Mouse (Mus musculus) heart, embryonic 13.5 days (tissue): ENCODE results near the gene Ripk4. TPM values are rescaled to one million over a fixed set of nuclear protein-coding genes. Genes with fewer than 3 reads are reported as not detected.

Experiments
- ATAC-seq: fragments of 200-750 bp; cut with Nextera tagmentation; 2 replicates; pipeline ENCODE4 v1.8.0; 2017; ENCODE audit warnings: moderate TSS enrichment; ENCODE audit not compliant: insufficient number of reproducible peaks, low FRiP score, low TSS enrichment; ENCODE audit errors: extremely low read depth
- H3K27ac ChIP-seq: fragments of 300-500 bp; sonication (generic); replicated peaks from 2 replicates; pipeline ENCODE4 v1.5.1; 2015; ENCODE audit warnings: moderate library complexity, mild to moderate bottlenecking, inconsistent platforms
- H3K27me3 ChIP-seq: fragments of 300-500 bp; sonication (generic); replicated peaks from 2 replicates; pipeline ENCODE4 v1.6.1; 2015; ENCODE audit warnings: mild to moderate bottlenecking, inconsistent platforms
- H3K36me3 ChIP-seq: fragments of 300-500 bp; sonication (generic); 2 replicates; pipeline ENCODE4 v1.6.1; 2015; ENCODE audit warnings: mild to moderate bottlenecking, inconsistent platforms
- H3K4me1 ChIP-seq: fragments of 300-500 bp; sonication (generic); 2 replicates; pipeline ENCODE4 v1.6.1; 2015; ENCODE audit warnings: inconsistent platforms
- H3K4me2 ChIP-seq: fragments of 300-500 bp; sonication (generic); 2 replicates; pipeline ENCODE4 v1.6.1; 2015; ENCODE audit warnings: inconsistent platforms, mild to moderate bottlenecking, moderate library complexity
- H3K4me3 ChIP-seq: fragments of 300-500 bp; sonication (generic); 2 replicates; pipeline ENCODE4 v1.5.1; 2015; ENCODE audit warnings: moderate library complexity, mild to moderate bottlenecking, inconsistent platforms
- H3K9ac ChIP-seq: fragments of 300-500 bp; sonication (generic); 2 replicates; pipeline ENCODE4 v1.6.1; 2015; ENCODE audit warnings: inconsistent platforms, mild to moderate bottlenecking, moderate library complexity
- H3K9me3 ChIP-seq: fragments of 300-500 bp; sonication (generic); 2 replicates; pipeline ENCODE4 v1.6.1; 2016; ENCODE audit warnings: inconsistent platforms
- WGBS: fragments of 180-500 bp; shearing (Covaris S2); methylation state at CpG from one replicate; pipeline ENCODE4 v1.1.7; 2015; ENCODE audit warnings: mixed read lengths; 5-methylcytosine and 5-hydroxymethylcytosine counted together
- polyA plus RNA-seq: library from polyadenylated mRNA; unstranded; fragments of >200 nt; fragmentation: Nextera tagmentation; extraction: Ambion mirVana; gene quantifications from 2 replicates; pipeline ENCODE4 v1.2.1, GENCODE M21; 2015

Ripk4 gene
- polyA plus RNA-seq, result 2.7 and 3.0 TPM in 2 replicates

DNA sequence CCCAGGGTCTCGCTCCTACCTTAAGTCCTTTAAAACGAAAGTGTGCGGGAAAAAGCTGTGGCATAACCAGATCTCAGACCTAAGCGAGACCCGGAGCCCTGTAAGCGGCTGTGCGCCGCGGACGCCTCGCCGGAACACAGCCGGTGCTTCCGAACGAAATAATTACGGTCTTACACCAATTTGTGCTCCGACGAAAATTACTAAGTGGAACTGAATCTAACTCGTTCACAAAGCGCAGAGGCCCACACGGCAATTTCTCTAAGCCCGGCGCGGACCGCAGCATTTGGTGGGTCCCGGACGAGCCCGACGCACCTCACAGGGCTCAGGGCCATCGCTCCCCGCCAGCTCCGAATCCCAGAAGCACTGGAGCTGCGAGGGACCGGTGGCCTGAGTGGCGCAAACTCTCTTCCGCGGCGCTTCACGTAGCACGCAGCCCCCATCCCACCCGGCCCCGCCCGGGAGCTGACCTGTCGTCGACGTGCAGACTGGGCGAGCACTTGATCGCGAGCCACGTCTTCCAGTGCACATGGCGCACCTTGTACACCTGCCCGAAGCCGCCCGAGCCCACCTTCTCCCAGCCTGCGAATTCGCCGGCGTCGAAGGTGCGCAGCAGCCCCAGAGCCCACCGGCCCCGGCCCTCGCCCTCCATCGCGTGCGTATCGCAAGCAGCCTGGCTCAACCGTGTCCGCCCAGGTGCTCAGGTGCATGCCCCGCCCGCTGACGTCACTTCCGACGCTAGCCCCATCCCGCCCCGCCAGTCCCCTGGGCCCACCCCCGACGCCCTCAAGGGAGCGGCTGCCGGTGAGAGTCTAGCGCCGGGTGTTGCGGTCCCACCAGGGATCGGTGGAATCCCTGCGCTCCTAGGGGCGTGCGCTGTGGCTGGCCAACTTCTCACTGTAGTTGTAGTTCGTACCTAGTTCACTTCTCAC lies at the start of gene Ripk4:
Gene Ripk4, minus strand, starts transcription at position 727 of the 929 bp plus-strand sequence.
- Histone ChIP-seq H3K27me3 (peaks cover 53% of the 10 kb centered on the region), H3K4me3 (peak within 1 kb of the TSS; percentile 65), H3K36me3 (no peaks in the 10 kb centered on the region), H3K9me3 (no peaks in the 10 kb centered on the region), H3K4me1 (peaks cover 46% of the 10 kb centered on the region), H3K4me2 (peak within 1 kb of the TSS; percentile 86), H3K9ac (peak within 1 kb of the TSS; percentile 80), H3K27ac (no peak within 1 kb of the TSS)
- under 1% methylated on average over 88 of the region's 88 CpGs for WGBS
- no peak for ATAC-seq

DNA sequence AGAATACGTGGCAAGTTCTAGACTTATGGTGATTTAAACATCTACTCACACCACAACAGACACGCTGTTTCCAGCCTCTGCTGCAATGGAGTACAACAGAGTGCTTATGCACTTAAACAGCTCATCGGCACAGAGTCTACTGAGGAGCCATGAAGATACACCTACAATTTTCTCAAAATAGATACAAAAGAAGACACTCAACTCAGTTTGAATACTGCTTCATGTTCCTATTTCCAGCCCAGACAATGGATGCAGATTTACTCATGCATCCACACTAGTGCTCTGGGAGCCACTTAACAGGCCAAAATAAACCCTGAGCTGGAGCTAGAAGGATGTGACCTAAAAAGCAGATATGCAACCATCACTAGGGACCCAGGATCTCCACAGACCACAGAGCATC lies 45.3 kb upstream of the Ripk4 start:
- Histone ChIP-seq H3K27me3 (no peaks in the 10 kb centered on the region), H3K9me3 (no peaks in the 10 kb centered on the region), H3K4me1 (no peaks in the 10 kb centered on the region), H3K36me3 (peaks cover 94% of the 10 kb centered on the region), H3K27ac (no peak overlapping the region), H3K4me2 (no peak overlapping the region), H3K4me3 (no peak overlapping the region), H3K9ac (no peak overlapping the region)
- WGBS, result 87% methylated on average over 3 of the region's 3 CpGs
- no peak for ATAC-seq

DNA sequence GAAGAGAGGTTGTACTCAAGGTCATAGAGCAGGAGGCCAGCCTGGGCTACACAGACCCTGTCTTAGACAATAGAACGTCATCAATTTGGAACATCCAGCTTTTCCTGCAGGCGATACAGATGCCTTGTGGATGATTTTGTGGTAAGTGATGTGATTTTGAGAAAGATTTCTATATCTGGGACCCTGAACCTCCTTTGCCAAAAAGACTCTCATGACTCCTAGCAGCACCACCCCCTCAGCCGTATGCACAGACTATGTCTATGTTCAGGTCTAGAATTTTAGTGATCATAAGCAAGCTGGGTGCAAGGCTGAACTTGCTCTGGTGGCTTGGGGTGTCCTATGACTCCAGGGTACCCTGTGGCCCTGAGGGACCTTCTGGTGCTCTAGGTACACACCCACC lies 42.1 kb upstream of the Ripk4 start:
- Histone ChIP-seq H3K4me1 (no peaks in the 10 kb centered on the region), H3K9me3 (no peaks in the 10 kb centered on the region), H3K4me2 (no peak overlapping the region), H3K27ac (no peak overlapping the region), H3K36me3 (peaks cover 89% of the 10 kb centered on the region), H3K9ac (no peak overlapping the region), H3K4me3 (no peak overlapping the region), H3K27me3 (no peaks in the 10 kb centered on the region)
- WGBS, result 93% methylated on average over 3 of the region's 3 CpGs
- ATAC-seq, result no peak

DNA sequence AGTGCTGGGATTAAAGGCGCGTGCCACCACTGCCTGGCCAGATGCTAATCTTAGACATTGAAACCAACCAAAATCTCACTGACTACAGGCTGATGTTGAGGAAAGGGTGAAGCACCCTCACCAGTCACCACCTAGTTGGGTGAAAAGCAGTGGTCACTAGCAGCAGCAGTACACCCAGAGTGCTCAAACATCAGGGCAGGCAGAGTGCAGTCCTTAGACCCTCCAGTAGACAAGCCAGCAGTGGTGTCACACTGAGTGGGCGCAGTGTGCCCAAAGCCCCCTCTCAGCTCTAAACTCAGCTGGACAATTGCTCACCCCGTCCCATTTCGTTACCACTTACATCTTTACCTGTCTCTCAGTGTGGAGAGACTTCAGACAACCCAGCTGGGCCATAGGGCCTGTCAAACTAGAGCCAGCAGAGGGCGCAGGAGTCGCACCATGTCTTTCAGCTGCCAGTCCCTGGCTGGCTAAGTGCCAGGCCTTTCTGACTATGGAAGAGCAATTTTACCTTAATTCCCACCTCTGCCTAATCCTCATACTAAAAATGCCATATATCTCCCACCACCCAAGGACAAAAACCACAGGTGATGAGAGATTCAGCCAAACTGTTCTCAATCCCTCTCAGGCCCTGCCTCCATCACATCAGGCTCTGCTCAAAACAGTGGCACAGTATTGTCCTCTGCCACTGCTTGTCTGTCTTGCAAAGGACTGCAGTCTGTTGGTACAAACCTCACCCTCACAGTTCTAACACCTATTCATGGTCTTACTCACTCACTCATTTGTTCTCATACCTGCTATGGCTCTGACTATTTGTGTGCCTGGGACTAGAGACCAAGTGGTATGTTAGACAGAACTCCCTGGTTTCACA lies 41.3 kb upstream of the Ripk4 start:
- Histone ChIP-seq H3K9ac (no peak overlapping the region), H3K9me3 (no peaks in the 10 kb centered on the region), H3K4me1 (no peaks in the 10 kb centered on the region), H3K4me2 (no peak overlapping the region), H3K27me3 (no peaks in the 10 kb centered on the region), H3K27ac (no peak overlapping the region), H3K36me3 (peaks cover 88% of the 10 kb centered on the region), H3K4me3 (no peak overlapping the region)
- WGBS, result 71% methylated on average over 7 of the region's 7 CpGs
- no peak for ATAC-seq

DNA sequence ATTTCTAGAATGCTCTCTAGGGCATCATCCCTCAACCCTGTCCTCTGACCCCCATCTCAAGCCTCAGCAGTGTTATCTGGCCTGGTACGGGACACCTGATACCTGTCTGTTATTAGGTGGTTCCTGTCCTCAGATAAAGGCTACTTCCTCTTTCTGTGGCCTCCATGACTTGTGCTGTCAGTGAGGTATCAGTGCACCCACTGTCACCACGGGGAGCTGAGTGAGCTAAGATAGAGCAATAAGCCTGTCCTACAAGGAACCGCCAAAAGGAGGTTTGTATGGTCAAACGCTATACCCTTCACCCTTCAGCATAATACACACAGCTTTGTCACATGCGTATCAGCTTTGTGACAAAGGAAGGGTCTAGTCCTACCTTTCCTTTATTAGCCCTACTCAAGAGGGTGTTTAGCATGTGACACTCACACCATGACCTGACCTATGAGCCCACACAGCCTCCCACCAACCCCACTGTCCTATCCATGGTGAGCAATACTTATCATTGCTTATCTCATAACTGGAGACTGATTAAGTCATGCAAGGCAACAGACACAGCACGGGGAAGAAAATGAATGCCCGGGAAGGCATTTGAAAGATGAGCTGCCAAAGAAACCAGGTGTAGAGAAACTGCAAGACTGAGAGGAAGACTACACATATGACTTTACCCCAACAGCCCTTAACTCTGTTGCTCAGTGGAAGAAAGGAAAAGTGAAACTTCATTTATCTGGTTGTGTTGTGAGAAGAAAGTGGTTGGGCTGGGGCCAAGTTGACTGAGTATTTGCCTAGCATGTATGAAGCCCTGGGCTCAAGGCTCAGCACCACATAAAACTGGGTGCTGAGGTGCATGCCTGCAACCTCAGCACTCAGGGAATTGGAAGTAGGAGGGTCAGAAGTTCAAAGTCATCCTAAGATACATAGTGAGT lies 34.6 kb upstream of the Ripk4 start:
- WGBS, result 70% methylated on average over 7 of the region's 7 CpGs
- no peaks in the 10 kb centered on the region for H3K9me3 ChIP-seq

DNA sequence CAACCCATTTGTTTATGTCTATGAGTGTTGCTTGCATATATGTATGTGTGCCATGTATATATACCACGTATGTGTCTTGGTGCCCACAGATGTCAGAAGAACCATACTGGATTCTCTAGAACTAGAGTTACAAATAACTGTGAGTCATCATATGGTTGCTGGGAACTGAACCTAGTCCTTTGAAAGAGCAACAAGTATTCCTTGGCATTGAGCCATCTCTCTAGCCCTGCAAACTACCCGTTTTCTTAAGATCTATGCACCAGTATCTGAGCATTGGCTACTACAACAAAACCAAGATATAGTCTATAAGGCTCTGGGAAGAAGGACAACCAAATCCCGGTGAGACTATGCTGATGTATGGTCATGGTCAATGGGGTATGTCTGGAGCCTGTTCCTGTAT lies 33.6 kb upstream of the Ripk4 start:
- ATAC-seq, result no peak
- Histone ChIP-seq H3K9ac (no peak overlapping the region), H3K36me3 (peaks cover 93% of the 10 kb centered on the region), H3K9me3 (no peaks in the 10 kb centered on the region), H3K4me1 (no peaks in the 10 kb centered on the region), H3K4me2 (no peak overlapping the region), H3K27me3 (no peaks in the 10 kb centered on the region), H3K27ac (no peak overlapping the region), H3K4me3 (no peak overlapping the region)
- WGBS, result 83% methylated on average over 3 of the region's 3 CpGs

More for the DNA sequence above, 34.6 kb upstream of the Ripk4 start:
- no peak overlapping the region for H3K9ac ChIP-seq
- no peak overlapping the region for H3K27ac ChIP-seq
- peaks cover 93% of the 10 kb centered on the region for H3K36me3 ChIP-seq
- no peak for ATAC-seq
- H3K27me3 ChIP-seq, result no peaks in the 10 kb centered on the region
- H3K4me2 ChIP-seq, result no peak overlapping the region
- H3K4me1 ChIP-seq, result no peaks in the 10 kb centered on the region
- H3K4me3 ChIP-seq, result no peak overlapping the region

DNA sequence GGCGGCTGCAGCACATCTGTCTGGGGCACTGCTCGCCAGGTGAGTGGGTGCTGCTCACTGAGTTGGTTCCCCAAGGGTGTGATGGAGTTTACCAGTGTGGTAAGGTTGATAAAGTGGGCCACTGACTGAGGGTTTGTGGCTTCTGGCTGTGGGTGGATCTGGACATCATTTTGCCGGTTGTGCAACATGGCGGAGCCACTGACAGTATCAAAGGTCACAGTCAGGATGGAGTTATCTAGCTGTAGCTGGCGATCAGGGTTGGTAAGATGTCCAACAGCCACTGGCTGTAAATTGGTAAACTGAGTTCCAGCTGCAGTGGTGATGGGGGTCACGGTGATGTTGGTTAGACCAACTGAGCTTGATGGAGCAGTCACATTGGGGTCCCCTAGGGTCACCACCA lies 30.7 kb upstream of the Ripk4 start:
- no peak overlapping the region for H3K27ac ChIP-seq
- WGBS, result 87% methylated on average over 6 of the region's 6 CpGs
- H3K27me3 ChIP-seq, result no peaks in the 10 kb centered on the region
- H3K9me3 ChIP-seq, result no peaks in the 10 kb centered on the region
- no peak overlapping the region for H3K4me2 ChIP-seq
- no peaks in the 10 kb centered on the region for H3K4me1 ChIP-seq
- H3K4me3 ChIP-seq, result no peak overlapping the region
- H3K36me3 ChIP-seq, result peaks cover 85% of the 10 kb centered on the region
- no peak overlapping the region for H3K9ac ChIP-seq
- ATAC-seq, result no peak

DNA sequence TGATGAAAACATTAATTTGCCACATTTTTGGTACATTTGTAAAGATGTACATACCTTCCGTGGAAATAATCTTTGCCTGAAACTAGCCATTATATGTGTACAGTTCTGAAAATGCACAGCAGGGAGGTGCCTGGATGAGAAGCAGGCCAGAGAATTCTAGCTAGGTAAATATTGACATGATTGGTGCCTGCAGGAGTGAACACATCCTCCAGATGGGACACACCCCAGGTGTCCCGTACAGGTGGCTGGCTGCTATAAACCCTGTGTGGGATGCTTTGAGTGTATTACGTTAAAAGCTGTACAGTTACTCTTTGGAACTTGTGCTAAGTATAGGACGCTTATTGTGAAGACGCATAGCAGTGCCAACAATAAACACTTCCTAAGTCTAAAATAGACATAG lies 19.5 kb upstream of the Ripk4 start:
- Histone ChIP-seq H3K27me3 (no peaks in the 10 kb centered on the region), H3K4me2 (no peak overlapping the region), H3K36me3 (no peaks in the 10 kb centered on the region), H3K4me1 (no peaks in the 10 kb centered on the region), H3K9me3 (peaks cover under 1% of the 10 kb centered on the region; the same call in 1 of the 2 replicates), H3K27ac (no peak overlapping the region), H3K9ac (no peak overlapping the region), H3K4me3 (no peak overlapping the region)
- WGBS, result 80% methylated on average over 5 of the region's 5 CpGs
- no peak for ATAC-seq

DNA sequence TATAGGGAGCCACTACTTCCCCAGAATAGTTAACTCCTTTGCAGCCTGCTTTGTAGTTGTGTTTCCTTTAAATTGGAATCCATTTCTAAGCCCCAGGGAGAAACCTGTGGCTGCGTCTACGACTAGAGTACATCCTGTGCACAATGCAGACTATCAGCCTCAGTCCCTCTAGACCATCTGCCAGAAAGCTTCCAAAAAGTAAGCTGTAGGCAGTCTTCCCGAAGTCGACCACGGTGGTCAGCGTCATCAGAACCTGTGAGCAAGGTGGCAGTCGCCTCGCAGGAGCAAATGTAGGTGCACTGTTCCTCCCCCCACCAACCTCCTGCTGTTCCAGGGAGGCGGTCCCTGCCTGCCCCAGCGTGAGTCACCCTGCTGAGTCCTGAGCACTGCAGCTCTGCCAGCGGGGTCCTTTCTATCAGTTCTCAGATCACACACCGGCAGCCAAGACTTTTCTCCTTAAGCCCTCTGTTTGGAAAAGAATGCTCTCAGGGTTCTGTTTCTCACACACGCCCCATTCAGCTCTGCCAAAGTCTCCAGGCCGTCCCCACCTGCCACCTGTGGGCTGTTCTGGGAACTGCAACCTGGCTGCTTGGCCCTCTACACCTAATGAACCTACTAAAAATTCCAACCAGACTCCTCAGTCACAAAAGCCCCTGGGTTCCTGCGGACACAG lies 14.9 kb upstream of the Ripk4 start:
- Histone ChIP-seq H3K9ac (peak overlapping the region; percentile 68), H3K27me3 (no peaks in the 10 kb centered on the region), H3K27ac (no peak overlapping the region), H3K36me3 (no peaks in the 10 kb centered on the region), H3K4me2 (peak overlapping the region; percentile 59), H3K4me3 (peak overlapping the region; percentile 27; the same call in 1 of the 2 replicates), H3K4me1 (no peaks in the 10 kb centered on the region), H3K9me3 (peaks cover 5% of the 10 kb centered on the region; the same call in 1 of the 2 replicates)
- ATAC-seq, result no peak
- 41% methylated on average over 15 of the region's 15 CpGs for WGBS

DNA sequence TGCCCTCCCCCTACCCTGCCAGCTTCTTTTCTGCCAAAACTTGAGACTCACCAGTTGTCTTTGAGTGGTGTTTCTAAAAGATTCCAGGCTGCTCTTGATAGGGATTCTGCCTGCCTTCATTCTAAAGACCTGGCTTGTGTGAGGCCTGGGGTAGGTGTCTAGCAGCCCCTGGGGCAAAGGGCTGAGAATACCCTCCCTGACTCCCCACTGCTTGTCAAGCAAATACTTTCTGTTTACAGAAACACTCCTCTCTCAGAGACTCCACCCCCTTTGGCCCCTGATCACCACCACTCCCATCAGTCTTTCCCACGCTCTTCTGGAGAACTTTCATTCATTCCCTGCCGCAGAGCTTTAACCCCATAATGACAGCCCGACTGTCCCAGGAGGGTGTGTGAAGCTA lies 2.9 kb upstream of the Ripk4 start:
- Histone ChIP-seq H3K27ac (no peak overlapping the region), H3K36me3 (no peaks in the 10 kb centered on the region), H3K9ac (no peak overlapping the region), H3K4me1 (peaks cover 22% of the 10 kb centered on the region), H3K27me3 (peaks cover 47% of the 10 kb centered on the region), H3K9me3 (no peaks in the 10 kb centered on the region), H3K4me2 (no peak overlapping the region), H3K4me3 (no peak overlapping the region)
- no peak for ATAC-seq
- 28% methylated on average over 3 of the region's 3 CpGs for WGBS
